Mouse (Mus musculus) cerebellum, adult 9-10 months (tissue): ENCODE results near the gene Gnat2.

Source experiments
- DNase-seq: peaks from one replicate; pipeline ENCODE4 v3.0.0; 2022

Gnat2 gene

DNA sequence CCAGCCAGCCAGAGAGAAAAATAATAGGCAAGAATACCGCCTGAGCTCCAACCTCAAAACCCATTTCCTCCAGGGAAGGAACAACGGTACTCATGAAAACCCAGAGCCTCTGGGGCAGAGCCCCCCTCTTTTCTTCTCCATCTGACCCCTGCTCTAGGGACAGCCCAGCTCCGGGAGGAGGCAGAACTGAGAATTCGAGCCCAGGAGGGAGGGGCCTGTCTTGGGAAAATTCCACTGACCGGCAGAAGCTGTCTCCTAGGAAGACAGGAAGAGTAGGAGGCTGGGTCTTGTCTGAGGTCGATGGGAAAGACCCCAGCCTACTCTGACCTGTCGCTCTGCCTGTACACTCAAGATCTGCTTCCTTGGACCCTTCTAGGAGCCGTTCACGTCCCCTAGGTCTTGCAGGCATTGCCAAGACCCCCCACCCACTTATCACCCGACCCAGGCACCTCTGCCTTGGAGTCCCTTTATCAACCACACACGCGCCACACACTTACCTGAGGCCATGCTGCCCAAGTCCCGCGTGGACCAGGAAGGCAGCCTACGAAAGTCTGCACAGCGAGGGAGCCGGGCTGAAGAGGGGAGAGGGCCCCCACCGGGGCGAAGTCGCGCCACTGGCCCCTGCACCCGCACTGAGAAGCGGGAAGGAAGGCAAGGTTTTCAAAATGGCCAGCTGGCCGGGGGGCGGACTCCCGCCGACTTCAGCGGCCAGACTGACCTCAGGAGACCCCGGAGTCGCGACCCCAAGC, 6.7 kb upstream of the Gnat2 start:
- peak; percentile 87 for DNase-seq

- peak; percentile 71 for DNase-seq
These were observed 6.1 kb upstream of the Gnat2 start, which contains the start of gene Ampd2 for GRCm38 (mm10) chr3:108086470-108086979. Gene Ampd2 (minus strand): TSS chr3:108086651.

GRCm38 (mm10) chr3:108087329-108087728, 5.3 kb upstream of the Gnat2 start:
- no peak for DNase-seq

DNA sequence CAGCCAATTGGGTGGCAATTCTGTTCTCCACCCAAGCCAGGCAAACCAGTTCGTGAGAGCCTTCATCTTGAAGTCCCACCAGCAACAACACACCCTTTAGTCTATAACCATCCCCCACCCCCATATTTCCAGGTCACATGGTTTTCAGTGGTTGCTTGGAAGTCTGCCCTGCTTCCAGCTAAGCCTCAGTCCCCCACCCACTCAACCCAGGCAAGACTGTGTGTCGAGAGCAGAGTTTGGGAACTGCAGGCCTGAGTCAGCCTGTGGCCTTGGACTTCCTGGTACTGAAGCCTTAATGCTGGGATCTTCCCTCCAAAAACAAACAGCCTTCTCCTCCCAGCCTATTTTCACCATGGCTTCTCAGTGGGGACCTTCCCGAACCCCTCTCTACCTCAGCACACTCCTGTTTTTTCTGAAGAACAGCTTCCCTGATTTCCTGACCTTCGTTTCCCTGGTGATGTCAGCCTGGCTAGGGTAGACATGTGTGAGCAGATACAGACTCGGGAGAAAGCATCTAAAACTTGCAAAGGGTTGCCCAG, 3.7 kb upstream of the Gnat2 start:
- DNase-seq = no peak

- DNase-seq = no peak
These were observed 2.7 kb upstream of the Gnat2 start for GRCm38 (mm10) chr3:108089916-108090315.

DNA sequence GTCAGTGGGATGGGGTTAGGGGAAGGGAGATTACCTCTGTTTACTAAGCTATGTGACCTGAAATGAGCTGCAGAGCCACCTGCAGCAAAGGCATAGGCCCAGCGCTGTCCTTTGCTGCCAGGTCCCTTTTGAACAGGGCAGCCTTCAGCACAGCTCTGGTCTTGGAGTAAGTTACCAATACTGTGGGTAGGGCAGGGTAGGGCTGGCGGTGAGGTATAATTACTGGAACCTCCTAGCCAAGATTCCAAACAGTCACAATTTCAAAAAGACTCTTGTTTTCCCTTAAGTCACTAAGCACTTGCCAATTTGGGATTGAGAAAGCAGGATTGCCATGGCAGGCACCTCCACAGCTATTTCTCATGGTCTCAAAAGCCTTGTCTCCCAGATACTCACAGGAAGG, 2.0 kb upstream of the Gnat2 start:
- DNase-seq = no peak

- no peak for DNase-seq
These were observed 559 bp upstream of the Gnat2 start for GRCm38 (mm10) chr3:108092030-108092429.

DNA sequence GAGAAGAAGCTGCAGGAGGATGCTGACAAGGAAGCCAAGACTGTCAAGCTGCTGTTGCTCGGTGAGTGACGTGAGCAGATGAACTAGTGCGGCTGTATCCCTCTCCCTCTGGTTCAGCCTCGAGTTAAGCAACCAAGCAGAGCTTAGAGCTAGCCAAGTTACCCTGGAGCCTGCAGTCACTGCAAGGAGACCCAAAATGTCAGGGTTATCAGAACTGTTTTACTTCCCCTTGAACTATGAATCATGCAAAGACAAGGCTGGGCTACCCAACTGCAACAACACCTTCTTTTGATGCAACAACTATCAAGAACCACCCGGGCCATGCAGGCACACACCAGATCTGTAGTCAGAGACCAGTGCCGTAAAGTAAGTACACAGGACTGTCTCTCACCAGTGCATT, 717 bp downstream of the Gnat2 start:
- DNase-seq = no peak

- DNase-seq = no peak
These were observed 1.6 kb downstream of the Gnat2 start for GRCm38 (mm10) chr3:108094146-108094545.

- no peak for DNase-seq
These were observed 2.6 kb downstream of the Gnat2 start for GRCm38 (mm10) chr3:108094976-108095760.

GRCm38 (mm10) chr3:108096226-108096625, 3.6 kb downstream of the Gnat2 start:
- DNase-seq = no peak

DNA sequence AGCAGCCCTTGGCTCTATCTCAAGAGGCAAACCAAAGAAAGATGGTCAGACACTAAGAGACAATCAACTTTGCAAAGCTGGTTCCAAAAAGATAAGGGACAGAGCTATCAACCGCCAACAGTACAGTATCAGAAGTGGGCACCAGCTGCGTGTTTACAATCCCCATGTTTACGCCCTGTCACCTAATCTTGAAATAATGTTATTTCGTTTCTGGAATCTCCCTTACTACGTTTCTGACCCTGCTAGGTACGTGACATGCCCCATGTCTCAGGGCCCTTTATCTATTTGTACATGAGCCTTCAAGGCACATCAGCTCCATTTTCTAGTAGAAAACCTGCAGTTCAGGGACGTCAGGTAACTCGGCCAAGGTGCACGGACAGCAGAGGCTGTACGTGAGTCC, 4.1 kb downstream of the Gnat2 start:
- no peak for DNase-seq

DNA sequence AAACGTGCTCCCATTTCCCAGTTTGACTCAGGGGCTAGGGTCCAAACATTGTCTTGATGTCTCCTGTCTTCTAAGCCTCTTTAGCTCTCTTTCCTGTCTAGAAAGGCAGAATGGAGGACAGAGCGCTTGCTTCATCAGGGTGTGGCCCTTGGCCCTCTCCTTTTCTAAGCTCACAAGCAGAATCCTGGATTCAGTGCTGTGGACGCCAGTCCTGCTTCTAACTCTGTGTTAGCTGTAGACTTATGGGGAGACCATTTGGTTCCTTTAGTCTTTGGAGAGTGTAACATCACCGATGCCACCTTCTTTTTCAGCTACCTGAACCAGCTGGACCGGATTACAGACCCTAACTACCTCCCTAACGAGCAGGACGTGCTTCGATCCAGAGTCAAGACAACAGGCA, 5.1 kb downstream of the Gnat2 start:
- DNase-seq = no peak

DNA sequence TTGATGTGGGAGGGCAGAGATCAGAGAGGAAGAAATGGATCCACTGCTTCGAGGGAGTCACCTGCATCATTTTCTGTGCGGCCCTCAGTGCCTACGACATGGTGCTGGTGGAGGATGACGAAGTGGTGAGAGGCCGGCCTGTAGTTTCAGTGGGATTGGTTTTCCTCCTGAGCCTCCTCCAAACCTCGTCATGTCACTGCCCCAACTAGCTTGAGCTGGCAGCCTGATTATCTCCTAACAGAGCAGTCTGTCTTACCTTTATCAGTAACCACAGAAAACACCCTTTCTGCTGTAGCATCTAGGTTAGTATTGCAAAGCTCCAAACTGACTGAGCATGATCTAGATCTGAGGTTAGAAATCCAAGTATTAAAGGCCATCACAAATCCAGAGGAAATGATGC, 5.7 kb downstream of the Gnat2 start:
- no peak for DNase-seq

DNA sequence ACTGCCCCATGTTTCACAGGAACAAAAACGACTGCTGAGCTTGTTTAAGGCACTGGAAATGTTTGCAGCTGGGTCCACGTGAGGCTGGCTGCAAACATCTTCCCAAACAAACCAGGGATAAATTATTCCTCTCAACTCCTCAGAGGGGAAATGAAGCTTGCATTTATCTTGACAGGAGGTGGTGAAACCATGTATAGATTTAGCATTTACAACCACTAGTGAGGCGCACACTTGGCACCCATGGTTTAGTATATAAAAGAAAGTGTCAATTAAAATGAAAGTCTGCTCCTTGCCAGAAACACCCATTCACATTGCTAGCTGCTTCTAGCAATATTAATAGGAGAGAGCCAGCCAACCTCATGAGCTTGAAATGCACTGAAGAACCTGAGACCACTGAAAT, 9.0 kb downstream of the Gnat2 start:
- DNase-seq = no peak

DNA sequence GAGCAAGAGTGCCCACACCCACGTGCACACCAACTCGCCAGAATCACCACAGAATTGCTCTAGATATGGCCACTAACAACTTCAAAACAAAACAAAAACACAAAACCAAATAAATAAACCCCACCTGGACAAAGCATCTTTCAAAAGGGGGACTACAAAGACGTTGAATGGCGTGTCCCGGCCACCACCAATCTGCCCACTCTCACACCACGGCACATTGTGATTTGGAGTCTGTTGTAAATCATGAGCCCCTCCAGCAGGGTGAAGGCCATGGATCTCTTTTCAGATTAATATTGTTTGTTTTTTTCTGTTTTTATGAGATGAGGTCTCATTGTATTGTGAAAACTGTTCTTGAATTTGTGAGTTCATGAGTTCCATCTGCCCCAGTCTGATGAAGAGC, 9.5 kb downstream of the Gnat2 start:
- DNase-seq = no peak

- no peak for DNase-seq
These were observed 12.7 kb downstream of the Gnat2 start for GRCm38 (mm10) chr3:108105281-108105680.

GRCm38 (mm10) chr3:108111320-108111719, 18.7 kb downstream of the Gnat2 start:
- DNase-seq = no peak

DNA sequence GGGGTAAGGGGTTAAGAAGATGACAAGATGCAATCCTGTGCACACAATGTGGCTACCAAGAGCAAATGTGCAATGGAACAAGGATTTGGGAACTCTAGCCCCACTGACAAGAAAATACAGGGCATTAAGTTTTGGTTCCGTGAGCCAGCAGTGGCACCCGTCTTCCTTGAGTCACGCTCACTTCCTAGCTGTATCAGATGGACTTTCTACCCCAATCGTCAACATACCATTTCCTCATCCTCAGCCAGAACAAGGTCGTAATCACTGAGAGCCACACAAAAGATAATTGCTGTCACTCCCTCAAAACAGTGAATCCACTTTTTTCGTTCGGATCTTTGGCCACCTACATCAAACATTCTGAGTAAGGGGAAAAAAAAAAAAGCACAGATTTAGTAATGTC, 19.7 kb downstream of the Gnat2 start:
- DNase-seq = no peak

DNA sequence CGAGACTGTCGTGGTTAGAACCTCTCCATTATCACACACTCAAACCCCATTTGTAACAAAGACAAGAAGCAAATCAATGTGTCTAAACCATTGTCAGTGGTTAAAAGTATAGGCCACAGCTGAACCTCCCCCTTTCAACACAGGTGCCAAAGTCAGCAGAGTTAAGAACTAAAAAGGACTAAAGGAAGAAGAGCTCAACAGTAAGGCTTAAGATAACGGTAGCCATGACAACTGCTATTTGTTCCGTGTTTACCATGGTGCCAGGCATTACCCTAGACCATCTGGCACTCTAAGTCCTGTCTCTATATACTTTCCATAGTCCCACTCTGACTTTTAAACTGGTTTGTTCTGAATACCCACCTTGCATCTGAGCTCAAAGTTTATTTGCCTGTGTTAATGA, 20.1 kb downstream of the Gnat2 start:
- no peak for DNase-seq

DNA sequence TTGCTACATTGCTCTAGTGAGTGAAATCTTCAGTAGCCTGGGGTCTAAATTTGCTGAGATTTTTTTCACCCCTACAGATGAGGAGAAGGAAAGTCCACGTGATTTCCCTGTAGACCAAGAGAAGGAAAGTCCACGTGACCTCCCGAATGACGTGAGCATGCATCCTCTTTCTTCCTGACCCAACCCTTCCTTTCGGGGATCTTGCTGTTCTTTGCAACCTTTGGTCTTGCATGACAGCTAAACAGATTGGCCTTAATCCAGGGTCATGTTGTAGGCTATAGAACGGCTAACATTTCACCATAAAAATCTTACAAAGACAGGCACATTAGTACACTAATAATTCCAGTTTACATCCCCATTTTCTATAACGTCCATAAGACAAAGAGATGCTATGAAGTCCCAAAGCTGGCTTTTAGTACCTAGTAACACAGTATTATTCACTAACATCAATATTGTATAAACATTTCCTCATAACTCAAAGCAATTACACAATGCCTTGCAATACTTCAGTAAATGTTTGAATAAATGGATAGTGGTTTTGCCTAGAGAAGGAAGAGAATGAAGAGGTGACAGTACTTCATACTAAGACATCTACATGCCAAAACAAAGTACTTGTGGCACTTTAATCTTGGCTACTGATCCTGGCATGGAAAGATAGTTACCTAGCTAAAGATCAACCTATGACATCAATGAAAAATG, 21.2 kb downstream of the Gnat2 start:
- DNase-seq = no peak

- DNase-seq = no peak
These were observed 24.9 kb downstream of the Gnat2 start for GRCm38 (mm10) chr3:108117465-108117864.

GRCm38 (mm10) chr3:108121101-108121500, 28.5 kb downstream of the Gnat2 start:
- DNase-seq = no peak
